Mouse (Mus musculus): Measurements from ENCODE around the gene Gm10320. TPM values are rescaled to one million over a fixed set of nuclear protein-coding genes. Genes with fewer than 3 reads are reported as not detected.

The Gm10320 gene
- polyA plus RNA-seq, 1 experiment from 2014 or later: 1.9 TPM

DNA sequence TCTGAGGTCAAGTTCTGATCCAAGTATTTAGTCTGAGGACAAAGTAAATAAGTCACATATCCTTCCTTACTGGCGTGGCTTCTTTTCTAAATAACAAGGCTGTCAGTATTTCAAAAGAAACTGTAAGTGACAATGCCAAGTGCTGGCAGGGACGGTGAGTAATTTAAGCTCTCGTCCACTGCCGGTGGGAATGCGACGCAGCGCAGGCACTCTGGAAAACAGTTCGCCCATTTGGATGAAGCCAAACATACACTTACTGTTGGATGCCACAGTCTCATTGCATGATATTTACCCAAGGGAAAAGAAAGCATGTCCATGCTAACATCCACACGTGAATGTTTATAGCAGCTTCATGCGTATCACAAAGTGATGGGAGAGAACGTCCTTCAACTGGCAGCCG is 21.5 kb downstream of the Gm10320 start:
- Histone ChIP-seq H3K4me3 (ENCODE audit: low read depth, low read length) (no peak overlapping the region), H3K9ac (ENCODE audit: low read length) (no peak overlapping the region), H3K4me2 (ENCODE audit: low read depth, low read length, severe bottlenecking) (no peak overlapping the region), H3K4me1 (replicated peaks; ENCODE audit: control insufficient read depth, insufficient read depth, low read length) (no peaks in the 10 kb centered on the region), H3K27me3 (ENCODE audit: control insufficient read depth, insufficient read depth, low read length) (no peaks in the 10 kb centered on the region), H3K9me3 (ENCODE audit: control insufficient read depth, low read length) (no peaks in the 10 kb centered on the region), H3K27ac (ENCODE audit: low read depth, low read length) (no peak overlapping the region), H3K36me3 (ENCODE audit: control insufficient read depth, insufficient read depth, low read length) (no peaks in the 10 kb centered on the region)
- 88% methylated on average over 12 of the region's 12 CpGs for WGBS
- ATAC-seq (replicated peaks; ENCODE audit: low FRiP score) (no peak), DNase-seq (ENCODE audit: low spot score) (no peak)

DNA sequence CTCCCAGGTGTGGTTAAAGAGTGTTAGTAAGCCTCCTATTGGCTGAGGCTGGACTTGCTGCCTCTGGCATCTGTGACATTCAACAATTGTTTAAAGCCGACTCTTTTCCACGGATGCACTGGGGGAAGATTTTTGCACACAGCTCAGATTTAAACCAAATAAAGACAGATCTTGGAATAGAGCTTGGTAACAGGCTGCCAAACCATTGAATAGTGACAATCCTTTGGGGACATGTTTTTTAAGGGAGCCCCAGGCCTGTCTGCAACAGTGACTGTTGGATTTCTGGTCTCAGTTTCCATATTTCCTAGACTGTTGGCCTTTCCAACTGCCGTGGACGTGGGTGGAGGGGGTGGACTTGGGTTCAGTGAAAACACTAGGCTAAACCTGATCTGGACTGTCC is 21.9 kb downstream of the Gm10320 start:
- DNase-seq (ENCODE audit: low spot score) (no peak), ATAC-seq (replicated peaks; ENCODE audit: low FRiP score) (no peak)
- Histone ChIP-seq H3K4me3 (ENCODE audit: low read depth, low read length) (no peak overlapping the region), H3K27me3 (ENCODE audit: control insufficient read depth, insufficient read depth, low read length) (no peaks in the 10 kb centered on the region), H3K27ac (ENCODE audit: low read depth, low read length) (no peak overlapping the region), H3K9ac (ENCODE audit: low read length) (no peak overlapping the region), H3K9me3 (ENCODE audit: control insufficient read depth, low read length) (no peaks in the 10 kb centered on the region), H3K4me2 (ENCODE audit: low read depth, low read length, severe bottlenecking) (no peak overlapping the region), H3K4me1 (replicated peaks; ENCODE audit: control insufficient read depth, insufficient read depth, low read length) (no peaks in the 10 kb centered on the region), H3K36me3 (ENCODE audit: control insufficient read depth, insufficient read depth, low read length) (no peaks in the 10 kb centered on the region)
- WGBS: 73% methylated on average over 4 of the region's 4 CpGs

GRCm38 (mm10) chr13:98461467-98461866 is 30.3 kb downstream of the Gm10320 start:
- Histone ChIP-seq H3K4me2 (ENCODE audit: low read depth, low read length, severe bottlenecking) (no peak overlapping the region), H3K4me3 (ENCODE audit: low read depth, low read length) (no peak overlapping the region), H3K9ac (ENCODE audit: low read length) (no peak overlapping the region), H3K9me3 (ENCODE audit: control insufficient read depth, low read length) (0 out of 2 replicates have a peak, but pooled peaks cover 2% of the 10 kb centered on the region), H3K36me3 (ENCODE audit: control insufficient read depth, insufficient read depth, low read length) (no peaks in the 10 kb centered on the region), H3K27ac (ENCODE audit: low read depth, low read length) (no peak overlapping the region), H3K4me1 (replicated peaks; ENCODE audit: control insufficient read depth, insufficient read depth, low read length) (no peaks in the 10 kb centered on the region), H3K27me3 (ENCODE audit: control insufficient read depth, insufficient read depth, low read length) (no peaks in the 10 kb centered on the region)
- WGBS: 71% methylated on average over 4 of the region's 4 CpGs
- ATAC-seq (replicated peaks; ENCODE audit: low FRiP score) (no peak), DNase-seq (ENCODE audit: low spot score) (no peak)

- H3K4me2 ChIP-seq (ENCODE audit: low read depth, low read length, severe bottlenecking): no peak overlapping the region
- peaks cover 5% of the 10 kb centered on the region; the same call in 1 of the 2 replicates for H3K9me3 ChIP-seq (ENCODE audit: control insufficient read depth, low read length)
- ATAC-seq (replicated peaks; ENCODE audit: low FRiP score) (no peak), DNase-seq (ENCODE audit: low spot score) (no peak)
- no peaks in the 10 kb centered on the region for H3K4me1 ChIP-seq (replicated peaks; ENCODE audit: control insufficient read depth, insufficient read depth, low read length)
- no peak overlapping the region for H3K9ac ChIP-seq (ENCODE audit: low read length)
- H3K36me3 ChIP-seq (ENCODE audit: control insufficient read depth, insufficient read depth, low read length): no peaks in the 10 kb centered on the region
- no peaks in the 10 kb centered on the region for H3K27me3 ChIP-seq (ENCODE audit: control insufficient read depth, insufficient read depth, low read length)
- no peak overlapping the region for H3K27ac ChIP-seq (ENCODE audit: low read depth, low read length)
- no peak overlapping the region for H3K4me3 ChIP-seq (ENCODE audit: low read depth, low read length)
- WGBS: 69% methylated on average over 2 of the region's 2 CpGs
Measured at GRCm38 (mm10) chr13:98456398-98456797, 35.4 kb downstream of the Gm10320 start.

GRCm38 (mm10) chr13:98455646-98456045 is 36.2 kb downstream of the Gm10320 start:
- Histone ChIP-seq H3K4me2 (ENCODE audit: low read depth, low read length, severe bottlenecking) (no peak overlapping the region), H3K9ac (ENCODE audit: low read length) (no peak overlapping the region), H3K4me3 (ENCODE audit: low read depth, low read length) (no peak overlapping the region), H3K9me3 (ENCODE audit: control insufficient read depth, low read length) (peaks cover 5% of the 10 kb centered on the region; the same call in 1 of the 2 replicates), H3K4me1 (replicated peaks; ENCODE audit: control insufficient read depth, insufficient read depth, low read length) (no peaks in the 10 kb centered on the region), H3K36me3 (ENCODE audit: control insufficient read depth, insufficient read depth, low read length) (no peaks in the 10 kb centered on the region), H3K27me3 (ENCODE audit: control insufficient read depth, insufficient read depth, low read length) (no peaks in the 10 kb centered on the region), H3K27ac (ENCODE audit: low read depth, low read length) (no peak overlapping the region)
- DNase-seq (ENCODE audit: low spot score) (no peak), ATAC-seq (replicated peaks; ENCODE audit: low FRiP score) (no peak)
- 93% methylated on average over 10 of the region's 10 CpGs for WGBS

DNA sequence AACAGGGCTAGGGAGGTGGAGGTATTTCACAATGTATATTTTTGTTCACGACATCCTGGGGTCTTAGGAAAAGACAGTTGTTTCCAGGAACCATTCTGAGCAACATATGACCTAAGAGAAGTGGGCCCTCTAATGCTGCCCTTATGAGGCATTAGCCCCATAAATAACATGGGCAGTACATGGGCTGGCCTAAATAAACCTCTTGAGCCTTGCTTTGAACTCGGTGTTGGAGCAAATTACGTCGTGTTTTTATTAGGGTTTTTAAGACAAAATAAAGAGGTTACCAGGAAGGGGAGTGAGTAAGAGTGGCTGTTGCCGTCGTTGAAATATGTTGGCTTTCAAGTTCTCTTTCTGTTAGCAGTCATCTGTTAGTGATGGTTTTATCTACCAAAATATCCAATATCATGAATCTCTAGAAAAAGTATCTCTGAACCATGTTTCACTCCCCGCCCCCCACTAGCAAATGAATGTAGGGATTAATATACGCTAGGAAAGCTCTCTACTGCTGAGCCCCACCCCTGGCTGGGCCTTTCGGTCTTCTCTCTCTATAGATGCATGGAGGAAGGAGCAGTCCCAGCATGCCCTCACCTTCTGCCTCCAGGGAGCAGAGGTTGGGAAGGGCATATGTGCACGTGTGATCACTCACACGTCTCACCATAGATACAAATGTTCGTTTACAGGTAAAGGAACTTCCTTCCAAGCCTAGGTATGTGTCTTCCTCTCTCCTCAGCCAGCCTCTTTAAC is 37.4 kb downstream of the Gm10320 start:
- Histone ChIP-seq H3K27ac (ENCODE audit: low read depth, low read length) (no peak overlapping the region), H3K36me3 (ENCODE audit: control insufficient read depth, insufficient read depth, low read length) (no peaks in the 10 kb centered on the region), H3K4me3 (ENCODE audit: low read depth, low read length) (no peak overlapping the region), H3K4me2 (ENCODE audit: low read depth, low read length, severe bottlenecking) (no peak overlapping the region), H3K9ac (ENCODE audit: low read length) (no peak overlapping the region), H3K9me3 (ENCODE audit: control insufficient read depth, low read length) (peaks cover 5% of the 10 kb centered on the region; the same call in 1 of the 2 replicates), H3K27me3 (ENCODE audit: control insufficient read depth, insufficient read depth, low read length) (no peaks in the 10 kb centered on the region), H3K4me1 (replicated peaks; ENCODE audit: control insufficient read depth, insufficient read depth, low read length) (no peaks in the 10 kb centered on the region)
- no peak for DNase-seq (ENCODE audit: low spot score)
- WGBS: 87% methylated on average over 12 of the region's 12 CpGs
- ATAC-seq (replicated peaks; ENCODE audit: low FRiP score): no peak

GRCm38 (mm10) chr13:98453146-98453545 is 38.7 kb downstream of the Gm10320 start:
- no peak overlapping the region for H3K27ac ChIP-seq (ENCODE audit: low read depth, low read length)
- H3K36me3 ChIP-seq (ENCODE audit: control insufficient read depth, insufficient read depth, low read length): no peaks in the 10 kb centered on the region
- H3K27me3 ChIP-seq (ENCODE audit: control insufficient read depth, insufficient read depth, low read length): no peaks in the 10 kb centered on the region
- WGBS: 94% methylated on average over 4 of the region's 4 CpGs
- no peaks in the 10 kb centered on the region for H3K4me1 ChIP-seq (replicated peaks; ENCODE audit: control insufficient read depth, insufficient read depth, low read length)
- ATAC-seq (replicated peaks; ENCODE audit: low FRiP score): no peak
- no peak for DNase-seq (ENCODE audit: low spot score)
- H3K4me2 ChIP-seq (ENCODE audit: low read depth, low read length, severe bottlenecking): no peak overlapping the region
- no peak overlapping the region for H3K4me3 ChIP-seq (ENCODE audit: low read depth, low read length)
- peaks cover 3% of the 10 kb centered on the region; the same call in 1 of the 2 replicates for H3K9me3 ChIP-seq (ENCODE audit: control insufficient read depth, low read length)
- no peak overlapping the region for H3K9ac ChIP-seq (ENCODE audit: low read length)

GRCm38 (mm10) chr13:98448696-98449095 is 43.1 kb downstream of the Gm10320 start:
- peaks cover 3% of the 10 kb centered on the region; the same call in 1 of the 2 replicates for H3K9me3 ChIP-seq (ENCODE audit: control insufficient read depth, low read length)
- no peak overlapping the region for H3K9ac ChIP-seq (ENCODE audit: low read length)
- H3K4me2 ChIP-seq (ENCODE audit: low read depth, low read length, severe bottlenecking): no peak overlapping the region
- H3K27me3 ChIP-seq (ENCODE audit: control insufficient read depth, insufficient read depth, low read length): no peaks in the 10 kb centered on the region
- H3K36me3 ChIP-seq (ENCODE audit: control insufficient read depth, insufficient read depth, low read length): no peaks in the 10 kb centered on the region
- H3K27ac ChIP-seq (ENCODE audit: low read depth, low read length): no peak overlapping the region
- no peaks in the 10 kb centered on the region for H3K4me1 ChIP-seq (replicated peaks; ENCODE audit: control insufficient read depth, insufficient read depth, low read length)
- no peak overlapping the region for H3K4me3 ChIP-seq (ENCODE audit: low read depth, low read length)
- ATAC-seq (replicated peaks; ENCODE audit: low FRiP score) (no peak), DNase-seq (ENCODE audit: low spot score) (no peak)

- Histone ChIP-seq H3K9ac (ENCODE audit: low read length) (no peak overlapping the region), H3K4me3 (ENCODE audit: low read depth, low read length) (no peak overlapping the region), H3K9me3 (ENCODE audit: control insufficient read depth, low read length) (peaks cover 3% of the 10 kb centered on the region; the same call in 1 of the 2 replicates), H3K36me3 (ENCODE audit: control insufficient read depth, insufficient read depth, low read length) (no peaks in the 10 kb centered on the region), H3K27ac (ENCODE audit: low read depth, low read length) (no peak overlapping the region), H3K27me3 (ENCODE audit: control insufficient read depth, insufficient read depth, low read length) (no peaks in the 10 kb centered on the region), H3K4me2 (ENCODE audit: low read depth, low read length, severe bottlenecking) (no peak overlapping the region), H3K4me1 (replicated peaks; ENCODE audit: control insufficient read depth, insufficient read depth, low read length) (no peaks in the 10 kb centered on the region)
- no peak for DNase-seq (ENCODE audit: low spot score)
- WGBS: 87% methylated on average over 6 of the region's 6 CpGs
- no peak for ATAC-seq (replicated peaks; ENCODE audit: low FRiP score)
Measured at GRCm38 (mm10) chr13:98447741-98448140, 44.1 kb downstream of the Gm10320 start.

All from forebrain, embryonic 11.5 days (tissue).